Mouse (Mus musculus) forebrain, embryonic 11.5 days (tissue): ENCODE data around the gene Lemd1. TPM values are rescaled to one million over a fixed set of nuclear protein-coding genes. Genes with fewer than 3 reads are reported as not detected.

Source experiments
- ATAC-seq: fragments of 200-750 bp; cut with Nextera tagmentation; replicated peaks from 2 replicates; pipeline ENCODE4 v1.8.0; 2017; ENCODE audit warnings: moderate TSS enrichment; ENCODE audit not compliant: low FRiP score
- DNase-seq: peaks from one replicate; pipeline ENCODE4 v3.0.0-alpha.2; 2017; ENCODE audit warnings: low spot score
- H3K27ac ChIP-seq: fragments of 300-500 bp; sonication (generic); 2 replicates; pipeline ENCODE4 v1.5.1; 2014; ENCODE audit warnings: low read depth, low read length
- H3K27me3 ChIP-seq: fragments of 300-500 bp; sonication (generic); 2 replicates; pipeline ENCODE4 v1.6.1; 2014; ENCODE audit warnings: mild to moderate bottlenecking, low read length, mixed read lengths; ENCODE audit not compliant: control insufficient read depth, insufficient read depth
- H3K36me3 ChIP-seq: fragments of 300-500 bp; sonication (generic); 2 replicates; pipeline ENCODE4 v1.6.1; 2014; ENCODE audit warnings: mild to moderate bottlenecking, low read length, moderate library complexity, mixed read lengths; ENCODE audit not compliant: control insufficient read depth, insufficient read depth
- H3K4me1 ChIP-seq: fragments of 300-500 bp; sonication (generic); replicated peaks from 2 replicates; pipeline ENCODE4 v1.6.1; 2014; ENCODE audit warnings: low read length, mixed read lengths; ENCODE audit not compliant: control insufficient read depth, insufficient read depth
- H3K4me2 ChIP-seq: fragments of 300-500 bp; sonication (generic); 2 replicates; pipeline ENCODE4 v1.6.1; 2014; ENCODE audit warnings: low read depth, mild to moderate bottlenecking, low read length, moderate library complexity, mixed read lengths; ENCODE audit not compliant: severe bottlenecking
- H3K4me3 ChIP-seq: fragments of 300-500 bp; sonication (generic); 2 replicates; pipeline ENCODE4 v1.5.1; 2014; ENCODE audit warnings: low read depth, low read length
- H3K9ac ChIP-seq: fragments of 300-500 bp; sonication (generic); 2 replicates; pipeline ENCODE4 v1.6.1; 2014; ENCODE audit warnings: low read length
- H3K9me3 ChIP-seq: fragments of 300-500 bp; sonication (generic); 2 replicates; pipeline ENCODE4 v1.6.1; 2016; ENCODE audit warnings: low read length, mixed read lengths; ENCODE audit not compliant: control insufficient read depth
- WGBS: fragments of 180-500 bp; shearing (Covaris S2); extraction: QIAGEN DNeasy Blood & Tissue Kit; methylation state at CpG from one replicate; pipeline ENCODE4 v1.1.7; 2014; 5-methylcytosine and 5-hydroxymethylcytosine counted together
- polyA plus RNA-seq: library from polyadenylated mRNA; unstranded; fragments of >200 nt; fragmentation: Nextera tagmentation; extraction: Ambion mirVana; gene quantifications from 2 replicates; pipeline ENCODE4 v1.2.1, GENCODE M21; 2014

Lemd1 gene
- polyA plus RNA-seq: 8.1 and 12.1 TPM in 2 replicates

- Histone ChIP-seq H3K4me2 (peak within 1 kb of the TSS; percentile 66), H3K4me1 (peaks cover 42% of the 10 kb centered on the region), H3K9ac (peak within 1 kb of the TSS; percentile 99), H3K4me3 (peak within 1 kb of the TSS; percentile 64), H3K9me3 (no peaks in the 10 kb centered on the region), H3K36me3 (no peaks in the 10 kb centered on the region), H3K27ac (peak within 1 kb of the TSS; percentile 98), H3K27me3 (no peaks in the 10 kb centered on the region; the same call in 1 of the 2 replicates)
- 0% methylated on average over 34 of the region's 34 CpGs for WGBS
- ATAC-seq: 0 out of 2 replicates have a peak, but pooled peaks have one; percentile 5
- peak; percentile 72 for DNase-seq
Observed at GRCm38 (mm10) chr1:132191093-132191785, at the start of gene Lemd1, which contains the start of gene AC124108.1. Gene Lemd1, plus strand, starts transcription at chr1:132191431. Gene AC124108.1, plus strand, starts transcription at chr1:132191457.

DNA sequence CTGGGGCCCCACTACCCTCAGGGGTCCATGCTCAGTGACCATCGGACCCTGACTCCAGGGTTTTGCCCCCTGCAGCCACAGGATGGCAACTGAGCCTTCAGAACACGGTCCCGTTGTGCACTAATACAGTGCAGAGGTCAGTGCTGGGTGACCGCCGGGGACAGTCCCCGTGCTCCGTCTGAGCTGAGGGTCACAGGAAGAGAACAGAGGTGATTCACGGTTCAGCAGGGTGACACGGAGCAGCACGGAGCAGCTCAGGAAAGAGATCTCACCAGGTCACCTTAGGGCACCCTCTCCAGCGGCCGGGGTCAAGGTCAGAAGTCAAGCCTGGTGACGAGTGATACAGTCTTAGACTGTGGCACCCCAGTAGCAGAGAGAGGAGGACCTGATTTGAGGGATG is 49.5 kb upstream of the Lemd1 start:
- Histone ChIP-seq H3K27ac (no peak overlapping the region), H3K9ac (no peak overlapping the region), H3K4me2 (no peak overlapping the region), H3K4me3 (no peak overlapping the region), H3K27me3 (peaks cover 10% of the 10 kb centered on the region), H3K36me3 (no peaks in the 10 kb centered on the region), H3K9me3 (no peaks in the 10 kb centered on the region), H3K4me1 (peaks cover 7% of the 10 kb centered on the region; the same call in 1 of the 2 replicates)
- 68% methylated on average over 13 of the region's 13 CpGs for WGBS
- DNase-seq (no peak), ATAC-seq (no peak)

DNA sequence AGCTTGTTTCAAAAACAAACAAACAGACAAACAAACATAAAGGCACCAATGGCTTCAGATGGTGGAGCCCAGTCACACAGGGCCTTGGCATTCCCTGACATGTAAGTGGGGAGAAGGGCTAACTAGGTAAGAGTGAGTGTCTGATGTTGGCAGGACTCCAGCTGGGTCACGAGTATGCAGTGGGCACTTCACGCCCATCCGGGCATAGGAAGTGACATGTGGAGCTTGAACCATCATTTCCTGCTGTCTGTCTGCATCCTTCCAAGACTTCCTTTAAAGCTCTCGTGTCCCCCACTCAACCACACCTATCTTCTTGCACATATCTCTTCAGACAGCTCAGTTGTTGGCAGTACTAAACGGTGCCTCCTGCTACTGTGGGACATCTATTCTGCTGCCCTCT is 48.2 kb upstream of the Lemd1 start:
- Histone ChIP-seq H3K27me3 (peaks cover 10% of the 10 kb centered on the region), H3K27ac (no peak overlapping the region), H3K4me3 (no peak overlapping the region), H3K9me3 (no peaks in the 10 kb centered on the region), H3K4me1 (peaks cover 7% of the 10 kb centered on the region; the same call in 1 of the 2 replicates), H3K9ac (no peak overlapping the region), H3K36me3 (no peaks in the 10 kb centered on the region), H3K4me2 (no peak overlapping the region)
- DNase-seq (no peak), ATAC-seq (no peak)
- WGBS: 83% methylated on average over 5 of the region's 5 CpGs

DNA sequence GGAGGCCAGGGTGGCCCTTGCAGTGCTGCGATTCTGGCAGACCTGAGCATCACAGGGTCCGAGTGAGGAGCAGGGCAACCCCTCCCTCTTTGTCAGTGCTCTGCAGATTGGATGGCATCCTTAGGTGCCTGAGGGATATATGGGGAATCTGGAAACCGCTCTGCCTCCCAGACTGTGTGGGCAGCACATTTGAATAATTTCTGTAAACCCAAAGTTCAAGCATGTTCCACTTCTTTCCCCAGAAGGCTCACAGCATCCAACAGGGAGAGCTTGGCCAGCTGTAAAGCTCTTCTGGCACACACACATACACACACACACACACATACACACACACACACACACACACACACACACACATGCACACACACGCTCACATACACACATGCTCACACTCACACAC is 47.5 kb upstream of the Lemd1 start:
- 57% methylated on average over 4 of the region's 4 CpGs for WGBS
- no peak overlapping the region for H3K9ac ChIP-seq
- no peaks in the 10 kb centered on the region for H3K36me3 ChIP-seq
- no peak for DNase-seq
- H3K4me2 ChIP-seq: no peak overlapping the region
- peaks cover 4% of the 10 kb centered on the region for H3K27me3 ChIP-seq
- ATAC-seq: no peak
- peaks cover 7% of the 10 kb centered on the region; the same call in 1 of the 2 replicates for H3K4me1 ChIP-seq
- no peak overlapping the region for H3K4me3 ChIP-seq
- H3K9me3 ChIP-seq: no peaks in the 10 kb centered on the region
- no peak overlapping the region for H3K27ac ChIP-seq

DNA sequence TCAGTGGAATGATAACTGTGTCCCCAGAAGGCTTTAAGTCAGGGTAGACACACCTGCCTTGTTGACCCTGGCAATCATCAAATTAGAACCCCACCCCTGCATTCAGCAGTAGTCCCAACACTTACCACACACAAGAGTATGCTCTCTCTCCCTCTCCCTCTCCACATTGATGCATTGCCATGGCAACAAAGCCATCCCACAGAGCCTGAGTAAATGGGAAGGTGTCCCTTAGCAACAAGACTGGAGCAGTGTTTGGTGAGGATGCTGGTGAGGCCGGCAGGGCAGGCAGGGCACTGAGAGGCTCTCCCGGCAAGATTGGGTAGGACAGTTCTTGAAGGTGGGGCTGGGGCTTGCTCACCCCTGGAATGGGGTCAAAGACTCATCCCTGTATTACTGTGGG is 47.0 kb upstream of the Lemd1 start:
- Histone ChIP-seq H3K9ac (no peak overlapping the region), H3K9me3 (no peaks in the 10 kb centered on the region), H3K4me1 (peaks cover 4% of the 10 kb centered on the region; the same call in 1 of the 2 replicates), H3K36me3 (no peaks in the 10 kb centered on the region), H3K4me3 (no peak overlapping the region), H3K27me3 (peaks cover 3% of the 10 kb centered on the region), H3K27ac (no peak overlapping the region), H3K4me2 (no peak overlapping the region)
- peak; percentile 65 for DNase-seq
- whole genome bisulfite sequencing: 20% methylated on average over 2 of the region's 2 CpGs
- ATAC-seq: peak; percentile 75

- no peaks in the 10 kb centered on the region for H3K9me3 ChIP-seq
- peaks cover 4% of the 10 kb centered on the region; the same call in 1 of the 2 replicates for H3K4me1 ChIP-seq
- 76% methylated on average over 3 of the region's 3 CpGs for WGBS
- no peaks in the 10 kb centered on the region for H3K27me3 ChIP-seq
- no peak overlapping the region for H3K4me3 ChIP-seq
- DNase-seq (no peak), ATAC-seq (no peak)
- no peak overlapping the region for H3K9ac ChIP-seq
- no peak overlapping the region for H3K27ac ChIP-seq
- H3K36me3 ChIP-seq: no peaks in the 10 kb centered on the region
- no peak overlapping the region for H3K4me2 ChIP-seq
Observed at GRCm38 (mm10) chr1:132144837-132145236, 46.4 kb upstream of the Lemd1 start.

DNA sequence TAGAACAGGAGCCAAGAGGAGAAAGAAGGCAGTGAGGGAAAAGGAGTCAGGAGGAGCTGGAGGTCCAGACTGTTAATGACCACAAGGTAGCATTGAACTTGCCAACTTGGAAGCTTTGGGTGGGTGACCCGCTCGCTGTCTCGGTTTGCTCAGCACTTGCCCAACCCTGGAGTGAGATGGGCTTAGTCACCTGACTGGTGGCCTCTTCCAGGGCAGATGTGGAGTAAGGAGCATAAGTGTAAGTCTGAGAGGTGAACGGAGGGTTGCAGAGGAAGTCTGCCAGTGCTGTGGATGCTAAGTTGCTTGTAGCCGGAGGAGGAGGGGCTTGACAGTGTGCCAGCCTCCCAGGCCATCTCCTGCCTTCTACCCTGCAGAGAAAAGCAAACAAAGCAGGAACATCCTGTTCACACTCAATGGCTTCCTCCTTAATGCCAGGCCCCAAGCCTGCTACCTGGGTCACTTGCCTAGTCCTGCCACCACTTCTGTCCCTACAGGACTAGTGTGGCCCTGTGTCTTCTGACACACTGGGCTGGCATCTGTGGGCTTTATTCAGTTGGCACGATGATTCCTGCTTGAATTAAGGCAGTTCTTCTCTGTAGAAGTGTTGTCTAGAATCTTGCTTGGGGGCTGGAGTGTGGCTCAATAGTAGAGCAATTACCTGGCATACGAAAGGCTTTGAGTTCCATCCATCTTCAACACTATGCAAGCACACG is 45.1 kb upstream of the Lemd1 start:
- no peak for DNase-seq
- no peak overlapping the region for H3K4me3 ChIP-seq
- WGBS: 91% methylated on average over 8 of the region's 8 CpGs

GRCm38 (mm10) chr1:132149410-132149809 is 41.8 kb upstream of the Lemd1 start:
- no peak overlapping the region for H3K9ac ChIP-seq
- H3K36me3 ChIP-seq: no peaks in the 10 kb centered on the region
- no peak overlapping the region for H3K4me2 ChIP-seq
- no peak for DNase-seq
- H3K9me3 ChIP-seq: no peaks in the 10 kb centered on the region
- no peaks in the 10 kb centered on the region for H3K27me3 ChIP-seq
- WGBS: 68% methylated on average over 2 of the region's 2 CpGs
- no peak for ATAC-seq
- H3K4me1 ChIP-seq: peaks cover under 1% of the 10 kb centered on the region; the same call in 1 of the 2 replicates
- H3K4me3 ChIP-seq: no peak overlapping the region
- no peak overlapping the region for H3K27ac ChIP-seq

More for the DNA sequence above, 45.1 kb upstream of the Lemd1 start:
- Histone ChIP-seq H3K9ac (no peak overlapping the region), H3K4me1 (peaks cover 4% of the 10 kb centered on the region; the same call in 1 of the 2 replicates), H3K36me3 (no peaks in the 10 kb centered on the region), H3K27me3 (no peaks in the 10 kb centered on the region), H3K27ac (no peak overlapping the region), H3K9me3 (no peaks in the 10 kb centered on the region), H3K4me2 (no peak overlapping the region)
- ATAC-seq: no peak
